Mouse (Mus musculus) T-helper 2 cell (primary cell): ENCODE data around the gene Fgf11.

Source experiments
- in situ Hi-C: fragments of 300-600 bp; cut with MboI, MseI; formaldehyde crosslinking; loops from one replicate; pipeline ENCODE4 v1.15.1; 2025; ENCODE audit warnings: high pct_unique_total_duplicates

Gene Fgf11

GRCm38 (mm10) chr11:69758478-69758970 is 43.1 kb downstream of the Fgf11 start, which contains the start of gene Polr2a:
TSS of gene Polr2a (minus strand) at chr11:69758637.
- in situ Hi-C loops: loop anchor here (5.0 to 25.0 kb wide), 2 partner anchors 84 to 904 kb away; partner anchors contain the start of genes Eno3, Pfn1 and Spag7

DNA sequence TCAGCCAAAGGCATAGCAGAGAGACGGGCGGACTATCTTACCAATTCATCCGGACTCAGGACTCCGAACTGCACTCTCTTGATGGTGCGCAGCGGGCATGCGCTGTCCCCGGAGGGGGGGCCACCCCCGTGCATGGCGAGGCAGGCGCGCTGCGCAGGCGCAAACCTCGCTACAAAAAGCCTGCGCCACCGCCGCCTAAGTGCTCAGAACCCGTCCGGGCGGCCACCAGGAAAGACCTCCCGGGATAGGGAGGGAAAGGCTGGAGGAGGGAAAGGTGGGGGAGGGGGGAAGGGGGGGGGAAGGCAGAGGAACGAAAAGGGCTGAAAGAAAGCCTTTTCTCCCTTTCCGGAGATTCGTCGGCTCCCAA is 43.6 kb downstream of the Fgf11 start:
- in situ Hi-C loops: loop anchor here (5.0 to 25.0 kb wide), 2 partner anchors 84 to 904 kb away; partner anchors contain the start of genes Eno3, Pfn1 and Spag7

GRCm38 (mm10) chr11:69757303-69758089 is 44.2 kb downstream of the Fgf11 start:
- in situ Hi-C loops: loop anchor here (5.0 to 25.0 kb wide), 2 partner anchors 85 to 905 kb away; partner anchors contain the start of genes Eno3, Pfn1 and Spag7

- in situ Hi-C loops: loop anchor here (5.0 to 25.0 kb wide), 2 partner anchors 88 to 908 kb away; partner anchors contain the start of genes Eno3, Pfn1 and Spag7
Measured at GRCm38 (mm10) chr11:69754701-69755100, 47.0 kb downstream of the Fgf11 start.

- in situ Hi-C loops: loop anchor here (25.0 kb wide), 1 partner anchor 908 kb away; the partner anchor contains the start of genes Eno3, Pfn1 and Spag7
Measured at GRCm38 (mm10) chr11:69754233-69754632, 47.4 kb downstream of the Fgf11 start.

DNA sequence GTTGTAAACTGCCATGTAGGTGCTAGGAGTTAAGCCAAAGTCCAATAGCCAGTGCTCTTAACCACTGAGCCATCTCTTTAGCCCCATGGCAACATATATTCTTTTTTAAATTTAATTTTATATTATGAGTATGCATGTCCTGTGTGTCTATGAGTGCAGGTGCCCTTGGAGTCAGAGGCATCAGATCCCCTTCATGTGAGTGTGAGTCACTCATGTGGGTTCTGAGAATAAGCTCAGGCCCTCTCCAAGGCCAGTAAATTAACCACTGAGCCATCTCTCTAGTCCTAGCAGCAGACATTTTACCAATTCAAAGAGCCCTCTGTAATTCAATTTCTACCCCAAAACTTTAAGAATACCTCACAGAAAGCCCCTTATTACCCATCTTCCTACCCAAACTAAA is 49.0 kb downstream of the Fgf11 start:
- in situ Hi-C loops: loop anchor here (25.0 kb wide), 1 partner anchor 910 kb away; the partner anchor contains the start of genes Eno3, Pfn1 and Spag7

DNA sequence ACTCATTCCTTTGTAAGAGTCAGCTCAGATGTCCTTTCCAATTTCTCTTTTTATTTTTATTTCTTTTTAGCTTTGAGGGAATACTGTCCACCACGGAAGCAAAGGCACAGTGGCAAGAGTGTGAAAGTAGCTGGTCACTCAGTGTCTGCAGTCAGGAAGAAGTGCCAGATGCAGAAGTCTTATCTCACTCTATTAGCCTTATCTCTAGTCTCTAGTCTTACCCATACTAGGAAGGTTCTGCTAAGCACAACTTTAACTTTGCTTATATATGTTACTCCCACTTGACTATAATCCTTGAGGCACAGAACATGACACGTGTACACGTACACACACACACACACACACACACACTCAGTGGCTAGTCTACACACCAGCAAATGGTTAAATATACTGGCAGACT is 50.0 kb downstream of the Fgf11 start:
- in situ Hi-C loops: loop anchor here (25.0 kb wide), 1 partner anchor 911 kb away; the partner anchor contains the start of genes Eno3, Pfn1 and Spag7
